Mouse (Mus musculus): Measurements from ENCODE around the gene Eef1akmt4.

The Eef1akmt4 gene

DNA sequence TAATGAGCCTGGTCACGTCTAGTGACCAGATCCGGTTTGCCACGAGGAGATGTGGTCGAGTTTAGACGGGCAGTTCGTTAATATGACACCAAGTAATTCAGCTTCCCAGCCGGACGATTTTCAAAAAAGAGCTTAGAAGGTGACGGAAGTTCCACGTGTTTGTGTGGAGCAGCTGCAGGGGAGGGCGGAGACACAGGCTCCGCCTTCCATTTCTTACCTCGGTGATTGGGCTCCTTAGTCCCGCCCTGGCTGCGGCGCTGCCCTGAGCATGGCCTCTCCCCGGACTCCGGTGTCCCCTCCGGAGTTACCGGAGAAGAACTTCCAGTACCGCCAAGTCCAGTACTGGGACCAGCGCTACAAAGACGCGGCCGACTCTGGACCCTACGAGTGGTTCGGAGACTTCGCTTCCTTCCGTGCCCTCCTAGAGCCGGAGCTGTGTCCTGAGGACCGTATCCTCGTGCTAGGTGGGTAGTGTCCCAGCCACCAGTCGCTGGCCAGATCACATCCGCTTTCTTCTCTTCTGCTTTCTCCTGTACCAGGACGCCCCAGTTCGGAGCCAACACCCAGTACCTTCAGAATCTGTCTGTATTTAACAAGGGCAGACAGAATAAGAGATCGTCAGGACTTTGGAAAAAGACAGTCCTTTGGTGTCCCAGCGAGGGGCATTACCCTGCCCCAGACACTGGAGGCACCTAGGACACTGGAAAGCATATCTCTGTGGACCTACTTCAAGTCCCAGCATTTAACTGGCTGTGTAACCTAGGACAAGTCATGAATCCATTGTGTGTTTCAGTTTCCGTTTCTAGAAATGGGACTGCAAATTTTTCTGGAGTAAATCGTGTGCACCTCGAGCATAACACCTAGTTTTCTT is at the start of gene Eef1akmt4, which contains the start of the genes Gm49333 and Alg3:
Eef1akmt4 (plus strand) TSS at position 237 of the 871 bp plus-strand sequence.
Gm49333 (plus strand) TSS at position 254 of the 871 bp plus-strand sequence.
Alg3 (minus strand) TSS at position 379 of the 871 bp plus-strand sequence.
- peak; percentile 58 to 77 for DNase-seq (ENCODE audit: low spot score in 2 of 2)

DNA sequence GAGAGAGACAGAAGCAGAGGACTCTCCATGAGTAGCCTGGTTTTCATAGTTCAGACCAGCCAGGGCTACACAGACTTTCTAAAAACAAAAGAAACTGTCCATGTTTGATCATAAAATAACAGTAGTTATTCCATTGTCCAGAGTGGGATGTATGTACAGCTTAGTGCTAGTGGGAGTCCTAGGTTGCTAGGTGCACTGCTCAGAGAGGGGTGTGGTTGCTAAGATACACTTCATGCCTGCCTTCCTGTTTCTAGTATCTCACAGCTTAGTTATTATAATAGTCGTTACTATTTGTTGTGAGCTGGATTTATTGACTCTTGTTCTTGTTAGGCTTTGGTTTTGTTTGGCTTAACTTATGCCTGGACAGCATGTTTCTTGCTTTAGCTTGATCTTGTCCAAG is 46.3 kb upstream of the Eef1akmt4 start:
- no peak for DNase-seq (ENCODE audit: low spot score in 2 of 2)

DNA sequence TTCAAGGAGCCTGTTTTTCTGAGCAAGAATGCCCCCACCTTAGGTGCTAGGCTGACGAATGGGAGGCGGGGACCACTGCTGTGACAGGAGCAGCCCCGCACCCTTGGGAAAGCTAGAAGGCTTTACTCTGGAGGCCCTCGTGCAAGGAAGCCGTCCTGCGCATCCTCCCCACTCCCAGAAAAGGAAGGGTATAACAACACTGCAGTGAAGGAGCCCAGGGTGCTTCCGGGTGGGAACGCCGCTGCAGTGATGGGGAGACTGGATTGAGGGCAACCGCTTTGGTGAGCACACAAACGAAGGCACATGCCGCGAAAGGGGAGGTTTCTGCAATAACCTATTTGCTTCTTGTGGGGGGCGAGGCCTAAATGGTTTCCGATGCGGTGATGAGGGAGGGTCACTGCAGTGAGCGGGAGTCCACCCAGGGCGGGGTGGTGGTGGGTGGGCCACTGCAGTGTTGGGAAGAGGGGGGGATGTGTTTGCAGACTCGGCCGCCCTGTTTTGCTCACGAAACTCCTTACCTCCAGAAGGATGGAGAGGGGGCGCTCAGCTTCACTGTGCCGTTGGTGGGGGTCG is 21.9 kb upstream of the Eef1akmt4 start, which contains the start of gene Vwa5b2:
Vwa5b2 (plus strand) TSS at position 106 of the 573 bp plus-strand sequence.
- DNase-seq (ENCODE audit: low spot score in 2 of 2), result peak in 1 of 2 experiments; percentile 19

DNA sequence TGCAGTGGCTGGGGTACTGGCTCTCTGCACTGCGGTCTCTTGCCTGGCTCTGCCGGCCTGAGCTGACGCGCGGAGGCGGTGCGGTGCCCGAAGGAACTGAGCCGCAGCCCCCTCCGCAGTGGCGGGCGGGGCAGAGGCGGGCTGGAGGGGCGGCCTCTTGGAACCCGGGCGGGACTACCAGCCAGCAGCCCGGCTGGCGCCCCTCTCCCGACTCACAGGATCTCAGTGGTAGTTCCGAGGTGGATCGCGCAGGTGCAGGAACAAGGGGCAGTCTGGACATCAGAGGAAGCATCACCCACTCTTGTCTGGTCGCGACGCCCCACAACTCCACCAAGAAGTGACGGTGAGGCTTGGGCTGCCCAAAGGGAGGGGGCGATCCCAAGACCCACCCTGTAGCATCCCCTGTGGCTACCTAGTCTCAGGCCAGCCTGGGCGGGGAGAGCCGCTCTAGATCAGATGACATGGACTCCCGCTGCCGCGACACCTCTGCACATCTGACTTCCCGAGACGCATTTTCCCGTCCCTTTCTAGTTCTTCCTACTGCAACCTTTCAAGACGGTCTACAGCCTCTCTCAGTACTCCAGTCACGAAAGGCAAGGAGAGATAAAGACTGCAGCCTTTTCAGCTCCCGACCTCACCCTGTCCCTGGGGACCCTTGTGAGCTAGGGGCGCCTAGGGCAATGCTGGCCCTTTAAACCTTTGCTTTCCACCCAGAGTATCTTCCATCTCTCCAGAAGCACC is 21.3 kb upstream of the Eef1akmt4 start:
- peak in 1 of 2 experiments; percentile 66 for DNase-seq (ENCODE audit: low spot score in 2 of 2)

DNA sequence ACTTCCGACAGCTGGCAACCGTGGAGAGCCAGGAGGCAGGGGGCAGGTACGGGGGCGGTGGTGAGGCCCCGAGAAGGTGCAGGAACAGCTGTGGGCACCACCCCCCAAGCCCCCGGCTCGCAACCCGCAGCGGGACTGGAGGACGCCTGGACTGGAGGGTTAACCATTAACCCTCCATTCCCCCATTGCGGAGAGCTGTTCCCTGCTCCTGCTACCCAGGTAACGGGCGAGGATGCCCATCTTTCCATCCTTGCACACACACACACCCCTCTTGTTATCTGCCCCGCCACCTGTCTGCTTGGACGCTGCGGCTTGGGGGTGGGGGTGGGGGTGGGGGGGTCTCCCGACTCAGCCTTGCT is 20.7 kb upstream of the Eef1akmt4 start:
- DNase-seq (ENCODE audit: low spot score in 2 of 2), result no peak

DNA sequence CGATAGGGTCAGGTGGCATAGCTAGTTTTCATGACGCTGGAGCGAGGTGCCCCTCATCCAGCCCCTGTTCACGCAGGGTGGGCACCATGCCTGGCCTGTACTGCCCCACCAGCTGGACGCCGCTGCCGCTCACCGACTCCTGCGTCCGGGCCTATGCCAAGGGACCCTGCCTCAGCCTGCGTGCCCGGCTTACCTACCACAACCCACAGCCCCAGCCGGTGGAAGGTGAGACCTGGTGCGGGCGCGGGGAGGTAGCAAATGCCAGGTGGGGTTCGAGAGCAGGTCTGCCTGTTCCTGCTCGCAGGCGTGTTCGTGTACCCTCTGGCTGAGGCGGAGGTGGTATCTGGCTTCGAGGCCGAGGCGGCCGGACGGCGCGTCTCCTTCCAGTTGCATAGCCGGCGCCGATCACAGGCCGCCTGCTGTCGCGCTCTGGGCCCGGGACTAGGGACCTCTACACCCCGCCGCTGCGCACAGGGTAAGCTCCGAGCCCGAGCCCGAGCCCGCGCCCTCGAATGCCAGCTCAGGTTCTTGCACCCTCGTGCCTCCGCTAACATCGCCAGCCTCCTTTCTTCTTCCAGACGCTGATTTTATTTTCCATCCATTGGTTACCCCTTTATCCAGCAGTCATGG is 20.2 kb upstream of the Eef1akmt4 start:
- no peak for DNase-seq (ENCODE audit: low spot score in 2 of 2)

DNA sequence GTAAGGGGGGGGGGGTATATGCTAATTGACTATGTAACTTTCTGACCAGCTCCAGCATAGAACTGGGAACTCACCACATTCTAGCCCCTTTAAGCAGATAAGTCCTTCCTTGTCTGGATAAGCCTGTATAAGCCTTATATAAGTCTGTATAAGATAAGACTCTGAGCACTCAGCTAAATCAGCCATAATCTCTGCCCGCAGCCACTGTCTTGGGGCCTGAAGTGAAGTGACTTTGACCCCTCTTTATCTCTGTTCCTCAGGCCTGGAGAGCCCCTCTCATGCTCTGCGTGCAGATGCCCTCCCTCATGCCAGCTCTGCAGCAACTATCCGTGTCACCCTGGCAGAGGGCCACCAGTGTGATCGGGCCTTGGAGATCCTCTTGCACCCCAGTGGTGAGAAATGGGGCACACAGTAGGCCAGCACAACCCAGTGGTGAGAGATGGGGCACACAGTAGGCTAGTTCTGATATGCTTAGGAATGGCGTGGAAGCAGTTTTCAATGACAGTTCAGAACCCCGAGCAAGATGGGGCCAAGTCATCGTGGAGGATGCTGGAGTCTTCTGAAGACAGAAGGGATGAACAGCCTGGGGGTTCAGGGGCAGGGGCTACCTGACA is 16.2 kb upstream of the Eef1akmt4 start:
- no peak for DNase-seq (ENCODE audit: low spot score in 2 of 2)

DNA sequence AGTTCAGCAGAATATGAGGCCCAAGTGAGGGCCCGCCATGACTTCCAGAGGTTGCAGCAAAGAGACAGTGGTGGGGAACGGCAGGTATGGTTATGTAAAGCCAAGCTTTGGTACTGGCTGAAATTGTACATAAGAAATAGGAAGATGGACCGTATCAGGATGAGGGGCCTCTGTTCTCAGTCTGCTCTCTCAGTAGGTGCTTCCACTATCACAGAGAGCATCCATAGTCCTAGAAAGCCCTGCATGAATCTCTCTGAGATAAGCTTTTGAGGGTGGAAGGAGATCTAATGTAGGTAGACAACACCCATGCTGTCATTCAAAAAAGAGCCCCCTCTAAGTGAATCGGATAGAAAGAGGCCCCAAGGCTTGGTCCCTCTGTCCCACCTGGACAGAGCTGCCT is 15.7 kb upstream of the Eef1akmt4 start:
- DNase-seq (ENCODE audit: low spot score in 2 of 2), result no peak

DNA sequence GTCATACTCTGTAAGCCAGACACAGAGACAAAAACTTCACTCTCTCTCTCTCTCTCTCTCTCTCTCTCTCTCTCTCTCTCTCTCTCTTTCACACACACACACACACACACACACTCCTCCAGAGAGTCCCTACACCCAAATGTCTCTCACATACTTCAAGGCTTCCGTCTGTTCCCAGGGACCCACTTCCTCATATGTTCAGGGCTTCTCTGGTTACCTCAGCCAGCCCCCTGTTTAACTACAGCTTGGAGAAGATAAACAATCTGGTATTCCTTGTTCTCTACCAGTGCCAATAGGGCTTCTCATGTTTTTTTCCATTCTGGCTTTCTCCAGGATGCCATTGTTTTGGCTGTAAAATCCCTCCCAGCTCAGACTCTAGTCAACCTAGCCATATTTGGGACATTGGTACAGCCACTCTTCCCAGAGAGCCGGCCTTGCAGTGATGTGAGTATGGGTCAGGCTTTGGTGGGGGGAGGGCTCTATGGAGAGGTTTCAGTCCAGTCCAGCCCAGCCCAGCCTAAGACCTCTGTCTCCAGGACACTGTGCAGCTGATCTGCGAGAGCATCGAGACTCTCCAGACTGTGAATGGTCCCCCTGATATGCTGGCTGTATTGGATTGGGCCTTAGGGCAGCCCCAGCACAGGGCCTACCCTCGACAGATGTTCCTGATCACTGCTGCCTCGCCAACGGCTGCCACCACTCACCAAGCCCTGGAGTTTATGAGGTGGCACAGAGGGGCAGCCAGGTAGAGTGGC is 14.5 kb upstream of the Eef1akmt4 start:
- no peak for DNase-seq (ENCODE audit: low spot score in 2 of 2)

DNA sequence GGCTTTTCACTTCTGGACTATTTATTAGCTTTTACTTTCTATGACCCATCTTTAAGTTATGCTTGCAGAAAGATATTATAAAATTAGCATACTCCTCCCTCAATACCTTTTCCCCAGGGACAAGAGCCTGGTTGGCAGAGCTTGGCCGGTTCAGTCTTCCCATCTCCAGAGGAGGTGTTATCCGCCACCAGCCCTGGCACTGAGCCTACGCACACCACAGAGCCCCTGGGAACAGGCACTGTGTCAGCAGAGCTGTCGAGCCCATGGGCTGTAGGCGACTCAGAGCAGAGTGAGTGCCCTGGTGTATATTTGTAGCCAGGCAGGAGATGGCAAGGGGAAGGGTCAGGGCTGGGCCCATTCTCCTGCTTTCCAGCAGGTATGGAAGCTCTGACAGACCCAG is 10.9 kb upstream of the Eef1akmt4 start:
- DNase-seq (ENCODE audit: low spot score in 2 of 2), result no peak

DNA sequence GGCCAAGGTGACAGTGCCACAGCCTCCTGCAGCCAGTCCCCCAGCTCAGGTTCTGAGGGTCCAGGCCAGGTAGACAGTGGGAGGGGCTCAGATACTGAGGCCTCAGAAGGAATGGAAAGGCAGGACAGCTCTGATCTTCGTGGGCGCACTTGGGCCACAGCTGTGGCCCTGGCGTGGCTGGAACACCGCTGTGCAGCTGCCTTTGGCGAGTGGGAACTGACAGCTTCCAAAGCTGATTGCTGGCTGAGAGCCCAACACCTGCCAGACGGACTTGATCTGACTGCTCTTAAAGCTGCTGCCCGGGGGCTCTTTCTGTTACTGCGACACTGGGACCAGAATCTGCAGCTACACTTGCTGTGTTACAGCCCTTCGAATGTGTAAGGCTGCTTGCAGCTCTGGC is 6.7 kb upstream of the Eef1akmt4 start:
- no peak for DNase-seq (ENCODE audit: low spot score in 2 of 2)

DNA sequence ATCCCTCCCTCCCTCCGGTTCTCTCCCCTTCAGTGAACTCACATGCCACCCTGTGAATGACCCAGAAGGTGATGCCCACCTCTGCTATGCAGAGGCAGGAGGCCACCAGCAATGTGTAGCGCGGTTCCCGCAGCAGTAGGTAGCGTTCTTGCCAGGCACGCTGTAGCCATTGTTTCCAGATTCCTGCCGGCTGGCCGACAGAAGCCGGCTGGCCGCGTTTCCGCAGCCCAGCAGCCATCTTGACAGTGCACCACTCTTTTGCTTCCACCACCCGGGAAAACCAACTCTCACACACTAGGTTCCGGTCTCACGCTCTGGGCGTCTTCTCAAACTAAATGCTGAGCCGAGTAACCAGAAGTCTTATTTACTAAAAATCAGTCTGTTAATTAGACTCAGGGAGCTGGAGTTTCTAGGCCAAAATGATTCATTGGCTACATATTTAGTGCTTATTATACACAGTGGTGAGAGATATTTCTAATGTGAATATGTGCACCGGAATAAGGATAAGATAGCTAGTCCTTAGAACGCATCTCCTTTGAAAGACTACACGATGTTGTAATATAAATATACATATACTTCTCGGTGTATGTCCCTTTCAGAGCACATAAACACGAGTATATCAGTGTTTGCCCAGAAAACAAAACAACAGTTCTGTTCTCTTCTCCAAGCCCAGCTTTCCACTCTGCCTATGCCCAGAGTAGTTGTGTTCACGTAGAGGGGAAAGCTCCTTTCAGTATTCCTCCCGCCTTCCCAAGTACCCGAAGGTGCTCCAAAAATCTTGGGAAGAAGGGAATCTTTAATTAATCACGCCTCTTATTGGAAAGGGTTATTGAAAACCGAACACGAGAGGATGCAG is 664 bp upstream of the Eef1akmt4 start:
- peak; percentile 49 to 82 for DNase-seq (ENCODE audit: low spot score in 2 of 2)

DNA sequence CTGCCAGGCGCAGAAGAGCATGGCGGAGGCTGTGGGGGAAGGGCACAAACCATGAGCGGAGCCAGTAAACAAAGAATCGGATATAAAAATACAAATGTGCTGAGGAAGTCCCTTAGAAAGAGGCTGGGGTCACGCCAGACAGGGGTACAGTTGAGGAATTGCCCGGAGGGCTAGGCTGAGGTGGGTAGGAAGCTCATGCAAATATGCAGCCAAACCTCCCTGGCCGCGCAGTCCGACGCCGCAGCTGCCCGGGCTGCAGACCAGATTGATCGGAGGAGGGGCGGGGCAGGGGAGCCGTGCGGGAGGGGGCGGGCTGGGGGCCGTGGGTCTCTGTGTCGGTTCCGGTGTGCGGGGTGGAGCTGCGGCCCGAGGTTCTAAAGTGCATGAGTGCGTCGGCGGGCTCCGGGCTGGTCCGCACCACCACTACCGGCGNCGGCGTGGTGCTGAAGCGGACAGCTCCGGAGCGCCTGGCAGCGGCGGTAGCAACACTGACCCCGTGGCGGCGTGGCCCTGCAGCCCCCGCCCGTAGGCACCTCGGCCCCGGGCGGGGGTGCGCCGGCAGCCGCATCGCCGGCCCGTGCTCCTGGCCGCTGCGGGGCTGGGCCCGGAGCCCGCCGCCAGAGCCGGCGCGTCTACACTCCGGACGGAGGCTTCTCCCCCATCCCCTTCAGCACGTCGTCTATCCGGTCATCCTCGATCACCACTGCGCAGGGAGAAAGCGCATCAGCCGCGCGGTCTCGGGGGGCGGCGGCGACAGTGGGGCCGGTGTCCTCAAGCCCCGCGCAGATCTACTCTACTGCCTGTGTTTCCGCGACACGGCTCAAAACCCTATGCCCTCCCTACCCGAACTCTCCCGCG is 8.4 kb downstream of the Eef1akmt4 start:
- peak in 1 of 2 experiments; percentile 30 for DNase-seq (ENCODE audit: low spot score in 2 of 2)

DNA sequence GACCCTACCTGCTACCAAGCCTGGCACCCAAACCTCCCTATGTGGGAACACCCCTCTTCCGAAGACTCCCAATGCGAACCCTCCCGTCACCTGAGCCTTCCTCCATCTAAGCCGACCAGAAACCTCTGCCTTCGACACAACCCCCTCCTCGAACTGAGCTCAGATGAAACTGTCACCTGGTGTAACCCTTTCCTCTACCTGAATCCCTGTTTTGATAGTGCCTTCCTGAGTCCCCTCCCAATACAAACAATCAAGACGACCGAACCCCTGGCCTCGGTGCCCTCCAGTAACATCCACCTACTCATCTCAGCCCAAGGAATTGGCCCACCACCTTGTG is 9.0 kb downstream of the Eef1akmt4 start:
- DNase-seq (ENCODE audit: low spot score in 2 of 2), result no peak

DNA sequence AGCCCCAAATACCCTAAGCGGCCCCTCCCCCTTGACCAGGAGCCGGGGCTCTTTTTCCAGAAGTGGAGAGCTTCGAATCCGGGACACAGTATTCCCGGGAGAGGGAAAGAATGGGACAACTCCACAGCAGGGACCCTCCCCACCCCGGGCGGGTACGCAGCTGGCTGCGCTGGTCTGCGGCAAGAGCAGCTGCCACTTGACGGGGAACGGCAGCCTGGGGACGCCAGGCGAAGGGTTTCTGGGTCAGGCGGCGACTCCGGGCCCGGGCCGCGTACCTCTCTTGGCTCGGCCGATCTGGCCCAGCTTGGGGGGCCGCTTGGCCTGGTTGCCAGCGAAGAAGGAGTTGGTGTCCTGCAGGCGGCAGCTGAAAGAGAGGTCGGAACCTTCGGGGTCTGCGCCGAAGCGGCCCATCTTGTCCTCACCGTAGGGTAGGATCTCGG is 9.4 kb downstream of the Eef1akmt4 start:
- DNase-seq (ENCODE audit: low spot score in 2 of 2), result no peak

DNA sequence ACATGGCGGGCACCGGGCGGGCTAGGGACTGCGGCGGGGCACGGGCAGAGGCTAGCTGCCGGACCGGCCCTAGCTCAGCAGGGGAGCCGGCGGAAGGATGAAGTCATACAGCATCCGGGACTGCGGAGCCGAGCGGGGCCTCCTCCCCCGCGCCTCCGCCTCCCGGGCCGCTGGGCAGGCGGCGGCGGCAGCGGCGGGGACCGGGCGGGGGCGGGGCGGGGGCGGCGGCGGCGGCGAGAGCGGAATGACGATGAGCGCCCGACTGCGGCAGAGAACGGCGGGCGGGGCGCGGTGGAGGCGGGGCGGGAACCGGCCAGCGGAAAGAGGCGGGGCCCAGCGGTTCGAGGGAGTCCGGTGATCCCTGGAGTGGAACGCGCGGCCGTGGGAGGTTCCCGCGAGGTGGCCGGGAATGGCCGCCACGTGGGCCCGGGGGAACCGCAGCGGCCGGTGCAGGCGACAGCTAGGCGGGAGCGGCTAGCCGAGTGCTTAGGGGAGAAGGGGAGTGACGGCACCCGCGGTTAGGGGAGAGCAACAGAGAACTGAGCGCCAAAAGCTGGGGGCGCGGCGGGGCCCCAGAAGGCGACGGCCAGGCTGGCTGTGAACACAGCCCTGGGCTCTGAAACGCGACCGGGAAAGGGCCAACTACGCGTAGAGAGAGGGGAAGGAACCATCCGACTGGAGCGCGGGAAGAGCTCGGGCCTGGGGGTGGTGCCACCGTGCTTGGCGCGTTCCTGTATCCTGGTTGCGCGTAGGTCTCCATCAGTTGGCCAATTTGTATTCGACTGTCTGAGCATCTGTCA is 10.0 kb downstream of the Eef1akmt4 start, which contains the start of gene Camk2n2:
Camk2n2 (minus strand) TSS at position 97 of the 800 bp plus-strand sequence.
- DNase-seq (ENCODE audit: low spot score in 2 of 2), result peak; percentile 54 to 72

DNA sequence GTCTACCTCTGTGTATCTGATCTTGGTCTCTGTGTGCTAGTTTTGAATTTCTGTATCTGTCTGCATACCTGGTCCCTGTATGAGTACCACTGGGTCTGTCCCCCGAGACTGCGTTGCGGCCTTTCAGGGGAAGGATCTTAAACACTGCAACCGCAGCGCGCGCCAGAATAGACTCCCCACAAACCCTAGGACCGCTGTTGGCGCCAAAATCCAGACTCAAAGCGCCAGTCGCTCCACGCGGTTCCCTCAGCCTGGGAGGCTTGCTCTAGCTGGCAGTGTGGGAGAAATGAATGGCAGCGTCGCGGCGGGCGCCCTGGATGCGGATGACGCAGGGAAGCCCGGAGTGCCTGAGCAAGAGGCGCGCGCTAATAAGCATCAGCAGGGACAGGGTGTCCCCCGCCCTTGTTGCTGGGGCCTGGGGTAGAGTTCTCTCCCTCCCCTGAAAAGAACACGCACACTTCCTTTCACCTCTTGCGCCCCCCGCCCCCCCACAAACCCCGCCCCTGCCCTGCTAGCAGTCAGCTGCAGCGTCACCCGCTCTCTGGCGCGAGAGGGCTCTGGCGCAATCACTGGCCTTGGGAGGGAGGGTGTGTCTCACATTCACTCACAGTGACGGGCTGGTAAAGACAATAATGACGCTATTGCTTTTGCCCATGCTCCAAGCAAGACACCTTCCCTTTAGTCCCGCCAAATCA is 10.7 kb downstream of the Eef1akmt4 start:
- DNase-seq (ENCODE audit: low spot score in 2 of 2), result peak; percentile 37 to 64

Data from cerebellum, postnatal 4 days (tissue).